Mouse (Mus musculus) small intestine, adult 2 months (tissue): ENCODE data around the gene Plcb4. TPM values are rescaled to one million over a fixed set of nuclear protein-coding genes. Genes with fewer than 3 reads are reported as not detected.
A peak's percentile ranks its signal among the peaks of the same experiment; 100 is the strongest.

Experiments
- H3K27ac ChIP-seq: fragments of 200-500 bp; 2 replicates; pipeline ENCODE4 v1.5.1; 2012; ENCODE audit warnings: low read depth, low read length, control low read depth, inconsistent platforms; ENCODE audit not compliant: insufficient read depth
- H3K27me3 ChIP-seq: fragments of 200-500 bp; 2 replicates; pipeline ENCODE4 v1.6.1; 2012; ENCODE audit warnings: mild to moderate bottlenecking, moderate library complexity, low read length, inconsistent platforms; ENCODE audit not compliant: control insufficient read depth, insufficient read depth
- H3K36me3 ChIP-seq: fragments of 200-500 bp; 2 replicates; pipeline ENCODE4 v1.6.1; 2012; ENCODE audit warnings: mild to moderate bottlenecking, low read length, control low read depth, inconsistent platforms; ENCODE audit not compliant: control insufficient read depth, insufficient read depth
- H3K4me1 ChIP-seq: fragments of 200-500 bp; 2 replicates; pipeline ENCODE4 v1.6.1; 2012; ENCODE audit warnings: low read length, inconsistent platforms, mixed read lengths; ENCODE audit not compliant: control insufficient read depth, insufficient read depth, insufficient read length
- H3K4me3 ChIP-seq: fragments of 200-500 bp; 2 replicates; pipeline ENCODE4 v1.5.1; 2012; ENCODE audit warnings: low read depth, mild to moderate bottlenecking, control low read depth, inconsistent platforms, low read length, moderate library complexity
- CTCF ChIP-seq: fragments of 200-500 bp; IDR thresholded peaks from 2 replicates; pipeline ENCODE4 v1.5.1; 2012; ENCODE audit warnings: low read depth, mild to moderate bottlenecking, control low read depth, inconsistent platforms, low read length, moderate library complexity, mixed read lengths; ENCODE audit not compliant: insufficient replicate concordance, insufficient read length; ENCODE audit errors: extremely low read depth
- POLR2A ChIP-seq: fragments of 200-500 bp; IDR thresholded peaks from 2 replicates; pipeline ENCODE4 v1.6.1; 2012; ENCODE audit warnings: low read depth, mild to moderate bottlenecking, control low read depth, inconsistent platforms, low read length, moderate library complexity
- WGBS: fragments of 180-500 bp; shearing (Covaris S2); methylation state at CpG from one replicate; pipeline ENCODE4 v1.1.7; 2018; 5-methylcytosine and 5-hydroxymethylcytosine counted together
- polyA plus RNA-seq: library from polyadenylated mRNA; depleted of rRNA; stranded (reverse); fragments of >200 nt; gene quantifications from 2 replicates; pipeline ENCODE4 v1.2.3, GENCODE M21; 2012

Plcb4 gene
- polyA plus RNA-seq, 1 experiment = 1.9 TPM

GRCm38 (mm10) chr2:135717232-135718134 is 58.7 kb downstream of the Plcb4 start:
- Histone ChIP-seq H3K4me3 (peak overlapping the region; percentile 10), H3K36me3 (no peaks in the 10 kb centered on the region), H3K27me3 (no peaks in the 10 kb centered on the region), H3K4me1 (peaks cover 3% of the 10 kb centered on the region; the same call in 1 of the 2 replicates), H3K27ac (no peak overlapping the region)
- 23% methylated on average over 16 of the region's 16 CpGs for WGBS
- no peak for TF ChIP-seq CTCF
- TF ChIP-seq POLR2A = no peak

GRCm38 (mm10) chr2:135722109-135722508 is 63.3 kb downstream of the Plcb4 start:
- 65% methylated on average over 5 of the region's 5 CpGs for WGBS

GRCm38 (mm10) chr2:135723387-135723786 is 64.6 kb downstream of the Plcb4 start:
- Histone ChIP-seq H3K4me1 (no peaks in the 10 kb centered on the region), H3K27ac (no peak overlapping the region), H3K36me3 (no peaks in the 10 kb centered on the region), H3K27me3 (no peaks in the 10 kb centered on the region), H3K4me3 (no peak overlapping the region)
- TF ChIP-seq POLR2A = no peak
- no peak for TF ChIP-seq CTCF
- WGBS = 90% methylated on average over 6 of the region's 6 CpGs

More at GRCm38 (mm10) chr2:135722109-135722508, 63.3 kb downstream of the Plcb4 start:
- Histone ChIP-seq H3K27ac (no peak overlapping the region), H3K4me3 (no peak overlapping the region), H3K27me3 (no peaks in the 10 kb centered on the region), H3K36me3 (no peaks in the 10 kb centered on the region), H3K4me1 (peaks cover 3% of the 10 kb centered on the region; the same call in 1 of the 2 replicates)
- no peak for TF ChIP-seq POLR2A
- TF ChIP-seq CTCF = no peak

GRCm38 (mm10) chr2:135724489-135724888 is 65.7 kb downstream of the Plcb4 start:
- no peaks in the 10 kb centered on the region for H3K27me3 ChIP-seq
- H3K4me1 ChIP-seq = no peaks in the 10 kb centered on the region
- TF ChIP-seq CTCF = no peak
- no peak for TF ChIP-seq POLR2A
- 64% methylated on average over 10 of the region's 10 CpGs for WGBS
- H3K4me3 ChIP-seq = peak overlapping the region; percentile 34; the same call in 1 of the 2 replicates
- H3K27ac ChIP-seq = peak overlapping the region; percentile 60; the same call in 1 of the 2 replicates
- no peaks in the 10 kb centered on the region for H3K36me3 ChIP-seq

GRCm38 (mm10) chr2:135725362-135725761 is 66.6 kb downstream of the Plcb4 start:
- H3K4me1 ChIP-seq = no peaks in the 10 kb centered on the region
- H3K27me3 ChIP-seq = no peaks in the 10 kb centered on the region
- no peaks in the 10 kb centered on the region for H3K36me3 ChIP-seq
- no peak overlapping the region for H3K27ac ChIP-seq
- 64% methylated on average over 4 of the region's 4 CpGs for WGBS
- H3K4me3 ChIP-seq = no peak overlapping the region
- TF ChIP-seq POLR2A = no peak
- TF ChIP-seq CTCF = no peak

- Histone ChIP-seq H3K27me3 (no peaks in the 10 kb centered on the region), H3K4me3 (no peak overlapping the region), H3K27ac (no peak overlapping the region), H3K36me3 (no peaks in the 10 kb centered on the region), H3K4me1 (peaks cover 5% of the 10 kb centered on the region; the same call in 1 of the 2 replicates)
- TF ChIP-seq POLR2A = no peak
- TF ChIP-seq CTCF = no peak
- WGBS = 84% methylated on average over 9 of the region's 9 CpGs
These were observed 68.3 kb downstream of the Plcb4 start for GRCm38 (mm10) chr2:135727088-135727487.

GRCm38 (mm10) chr2:135727925-135728324 is 69.1 kb downstream of the Plcb4 start:
- H3K4me1 ChIP-seq = peaks cover 5% of the 10 kb centered on the region; the same call in 1 of the 2 replicates
- no peaks in the 10 kb centered on the region for H3K36me3 ChIP-seq
- H3K27me3 ChIP-seq = no peaks in the 10 kb centered on the region
- WGBS = 78% methylated on average over 4 of the region's 4 CpGs
- TF ChIP-seq POLR2A (no peak), CTCF (no peak)
- H3K27ac ChIP-seq = no peak overlapping the region
- no peak overlapping the region for H3K4me3 ChIP-seq
